Mouse (Mus musculus) spleen, adult 2 months (tissue): ENCODE results near the gene Phactr4. TPM values are rescaled to one million over a fixed set of nuclear protein-coding genes. Genes with fewer than 3 reads are reported as not detected.

ENCODE experiments used
- DNase-seq, 2 experiments: peaks; one replicate each; pipeline versions ENCODE4 v3.0.0 to v3.0.0-alpha.2; 2012 to 2021; ENCODE audit warnings: low spot score in 2 of 2, low read depth in 1 of 2
- H3K27ac ChIP-seq: fragments of 200-500 bp; 2 replicates; pipeline ENCODE4 v1.5.1; 2012; ENCODE audit warnings: low read length, inconsistent platforms; ENCODE audit not compliant: insufficient read depth
- H3K27me3 ChIP-seq: fragments of 200-500 bp; 2 replicates; pipeline ENCODE4 v1.6.1; 2012; ENCODE audit warnings: mild to moderate bottlenecking, moderate library complexity, low read length, inconsistent platforms; ENCODE audit not compliant: control insufficient read depth, insufficient read depth
- H3K36me3 ChIP-seq: fragments of 200-500 bp; 2 replicates; pipeline ENCODE4 v1.6.1; 2012; ENCODE audit warnings: mild to moderate bottlenecking, low read length, inconsistent platforms; ENCODE audit not compliant: control insufficient read depth, insufficient read depth
- H3K4me1 ChIP-seq: fragments of 200-500 bp; 2 replicates; pipeline ENCODE4 v1.6.1; 2011; ENCODE audit warnings: inconsistent platforms; ENCODE audit not compliant: control insufficient read depth, insufficient read depth, insufficient read length
- H3K4me3 ChIP-seq: fragments of 200-500 bp; 2 replicates; pipeline ENCODE4 v1.5.1; 2011; ENCODE audit warnings: mild to moderate bottlenecking, inconsistent platforms; ENCODE audit not compliant: insufficient read depth, insufficient read length; ENCODE audit errors: extremely low read depth
- CTCF ChIP-seq: fragments of 200-500 bp; IDR thresholded peaks from 2 replicates; pipeline ENCODE4 v1.5.1; 2011; ENCODE audit warnings: mild to moderate bottlenecking, inconsistent platforms; ENCODE audit not compliant: insufficient read depth, insufficient read length, insufficient replicate concordance; ENCODE audit errors: extremely low read depth
- POLR2A ChIP-seq: fragments of 200-500 bp; IDR thresholded peaks from 2 replicates; pipeline ENCODE4 v1.6.1; 2011; ENCODE audit warnings: low read depth, low read length, inconsistent platforms
- WGBS: fragments of 180-500 bp; shearing (Covaris S2); methylation state at CpG from one replicate; pipeline ENCODE4 v1.1.7; 2018; 5-methylcytosine and 5-hydroxymethylcytosine counted together
- polyA plus RNA-seq: library from polyadenylated mRNA; depleted of rRNA; stranded (reverse); fragments of >200 nt; gene quantifications from 2 replicates; pipeline ENCODE4 v1.2.3, GENCODE M21; 2012

The Phactr4 gene
- polyA plus RNA-seq, 1 experiment: 5.7 TPM

GRCm38 (mm10) chr4:132367480-132368201, 54.6 kb downstream of the Phactr4 start:
- Histone ChIP-seq H3K4me3 (no peak overlapping the region), H3K4me1 (no peaks in the 10 kb centered on the region), H3K27ac (no peak overlapping the region), H3K36me3 (peaks cover 29% of the 10 kb centered on the region), H3K27me3 (no peaks in the 10 kb centered on the region)
- 92% methylated on average over 18 of the region's 18 CpGs for WGBS
- TF ChIP-seq POLR2A (no peak), CTCF (no peak)
- no peak for DNase-seq

DNA sequence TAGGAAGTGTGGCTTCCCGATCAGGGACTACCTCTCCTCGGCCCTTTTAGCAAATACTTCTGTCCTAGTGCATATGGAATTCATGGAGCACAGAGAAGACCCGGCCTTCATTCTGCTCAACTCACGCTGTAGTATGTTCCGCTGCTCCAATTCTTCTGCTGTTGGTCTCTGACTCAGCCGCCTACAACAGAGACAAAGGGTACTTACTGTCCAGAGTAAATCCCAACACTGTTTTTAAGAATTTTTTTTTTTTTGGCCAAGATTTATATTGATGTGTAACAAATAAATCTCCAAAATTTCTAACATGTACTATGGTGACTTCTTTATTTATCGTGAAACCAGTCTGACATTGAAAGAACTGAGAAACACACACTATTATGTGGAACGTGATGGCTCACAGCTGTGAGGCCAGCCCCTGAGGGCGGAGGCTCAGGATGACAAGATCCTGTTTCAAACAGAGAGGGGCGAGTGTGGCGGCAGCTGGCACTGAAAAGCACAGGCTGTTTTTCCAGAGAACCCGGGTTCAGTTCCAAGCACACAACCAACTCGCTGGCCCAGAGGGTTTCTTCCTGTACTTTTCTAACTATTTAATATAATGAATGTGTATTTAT, 56.7 kb downstream of the Phactr4 start:
- no peaks in the 10 kb centered on the region for H3K27me3 ChIP-seq
- H3K4me3 ChIP-seq: no peak overlapping the region
- no peak overlapping the region for H3K27ac ChIP-seq
- H3K4me1 ChIP-seq: no peaks in the 10 kb centered on the region
- no peak for DNase-seq
- TF ChIP-seq CTCF (no peak), POLR2A (no peak)
- peaks cover 24% of the 10 kb centered on the region for H3K36me3 ChIP-seq
- WGBS: 93% methylated on average over 13 of the region's 13 CpGs

DNA sequence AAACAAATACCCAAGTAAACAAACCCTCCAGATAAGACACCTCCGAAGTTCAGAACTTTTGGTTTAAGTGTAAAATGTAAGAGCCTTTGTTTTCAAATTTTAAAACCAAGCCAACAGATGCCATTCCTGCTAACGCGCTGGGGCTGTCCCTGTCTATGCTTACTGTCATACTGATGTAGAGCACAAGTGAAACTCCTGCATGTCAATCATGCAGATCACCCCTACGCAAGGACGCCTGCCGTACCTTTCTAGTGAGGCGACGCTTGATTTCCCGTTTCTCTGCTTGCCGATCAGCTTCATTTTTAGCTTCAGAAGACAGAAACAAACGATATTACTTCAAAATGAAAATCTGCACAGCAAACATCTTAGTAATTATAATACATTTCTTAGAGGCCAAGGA, 58.8 kb downstream of the Phactr4 start:
- WGBS: 77% methylated on average over 11 of the region's 11 CpGs
- H3K4me1 ChIP-seq: no peaks in the 10 kb centered on the region
- H3K27ac ChIP-seq: no peak overlapping the region
- DNase-seq: no peak
- no peaks in the 10 kb centered on the region for H3K27me3 ChIP-seq
- H3K4me3 ChIP-seq: no peak overlapping the region
- peaks cover 17% of the 10 kb centered on the region for H3K36me3 ChIP-seq
- TF ChIP-seq POLR2A: no peak
- no peak for TF ChIP-seq CTCF

- no peak for TF ChIP-seq POLR2A
- TF ChIP-seq CTCF: no peak
- Histone ChIP-seq H3K4me1 (0 out of 2 replicates have a peak, but pooled peaks cover 2% of the 10 kb centered on the region), H3K4me3 (no peak overlapping the region), H3K27me3 (no peaks in the 10 kb centered on the region), H3K27ac (no peak overlapping the region), H3K36me3 (peaks cover 15% of the 10 kb centered on the region)
- no peak for DNase-seq
- WGBS: 93% methylated on average over 4 of the region's 4 CpGs
Observed at GRCm38 (mm10) chr4:132359510-132359909, 62.8 kb downstream of the Phactr4 start.

DNA sequence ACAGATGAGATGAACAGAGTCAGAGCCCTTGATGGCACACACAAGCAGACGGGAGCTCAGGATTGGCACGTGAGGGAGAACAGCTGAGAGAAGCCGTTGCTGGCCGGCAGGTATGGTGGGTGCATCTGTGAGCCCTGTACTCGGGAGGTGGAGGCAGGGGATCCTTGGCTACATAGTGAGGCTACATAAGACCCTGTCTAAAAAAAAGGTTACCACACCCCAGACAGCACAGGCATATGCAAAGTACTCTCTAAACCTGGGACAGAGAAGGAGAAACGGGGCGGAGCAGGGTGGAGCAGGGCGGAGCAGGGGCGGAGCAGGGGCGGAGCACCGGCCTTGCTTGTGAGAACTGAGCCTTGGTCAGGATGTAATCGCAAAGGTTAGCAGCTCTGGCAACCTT, 66.1 kb downstream of the Phactr4 start:
- Histone ChIP-seq H3K27ac (no peak overlapping the region), H3K4me1 (0 out of 2 replicates have a peak, but pooled peaks cover 2% of the 10 kb centered on the region), H3K36me3 (peaks cover 13% of the 10 kb centered on the region), H3K4me3 (no peak overlapping the region), H3K27me3 (no peaks in the 10 kb centered on the region)
- peak in 1 of 2 experiments; percentile 50 for DNase-seq
- TF ChIP-seq CTCF (no peak), POLR2A (no peak)
- WGBS: 72% methylated on average over 12 of the region's 12 CpGs

GRCm38 (mm10) chr4:132355403-132355802, 66.9 kb downstream of the Phactr4 start:
- DNase-seq: no peak
- TF ChIP-seq CTCF (no peak), POLR2A (no peak)
- Histone ChIP-seq H3K27ac (no peak overlapping the region), H3K4me3 (no peak overlapping the region), H3K36me3 (peaks cover 13% of the 10 kb centered on the region), H3K27me3 (no peaks in the 10 kb centered on the region), H3K4me1 (0 out of 2 replicates have a peak, but pooled peaks cover 2% of the 10 kb centered on the region)
- 93% methylated on average over 3 of the region's 3 CpGs for WGBS

- 75% methylated on average over 4 of the region's 4 CpGs for WGBS
- Histone ChIP-seq H3K27me3 (no peaks in the 10 kb centered on the region), H3K27ac (no peak overlapping the region), H3K36me3 (peaks cover 11% of the 10 kb centered on the region), H3K4me3 (no peak overlapping the region), H3K4me1 (0 out of 2 replicates have a peak, but pooled peaks cover 2% of the 10 kb centered on the region)
- no peak for TF ChIP-seq CTCF
- no peak for TF ChIP-seq POLR2A
- no peak for DNase-seq
Observed at GRCm38 (mm10) chr4:132354571-132354970, 67.7 kb downstream of the Phactr4 start.
